In genomic region chr11:103765556-103766011, GRCm38 (mm10) we compare ENCODE assay signal across 13 mouse cellular contexts. TPM values are rescaled to one million over a fixed set of nuclear protein-coding genes. Genes with fewer than 3 reads are reported as not detected.
DNase-seq lines count a peak whose midpoint lies in the region; ATAC-seq lines count a peak whose summit lies in the region.
"Had no signal": no experiment of that assay in that cellular context is flagged by ENCODE, and none has a peak within 500 bp of the region (broad histone marks: within the 10 kb centered on the region; RNA-seq: fewer than 3 reads in every experiment).

No protein-coding gene starts in this region.

- H3K9me3 ChIP-seq in embryonic facial prominence, embryonic 10.5 days = 0 out of 2 replicates have a peak, but pooled peaks cover 2% of the 10 kb centered on the region
- H3K9me3 ChIP-seq in hindbrain, embryonic 10.5 days = no peaks in the 10 kb centered on the region
- H3K9me3 ChIP-seq in midbrain, embryonic 13.5 days = no peaks in the 10 kb centered on the region

- no peak for DNase-seq in embryonic facial prominence, embryonic 10.5 days (ENCODE audit: low spot score)
- DNase-seq in hindbrain, embryonic 10.5 days (ENCODE audit: low spot score) = peak; percentile 62
- peak; percentile 38 for DNase-seq in retina, postnatal 1 day
- DNase-seq in frontal cortex, postnatal 14 days (ENCODE audit: low spot score in 2 of 2) = no peak
- no peak for DNase-seq in cerebellum, adult 18-20 months
- no peak for DNase-seq in spleen, postnatal 36 days (ENCODE audit: low spot score in 2 of 2)
- DNase-seq: adrenal gland, postnatal 14 days; kidney, postnatal 36 days; liver had no signal

- WGBS in embryonic facial prominence, embryonic 10.5 days = 12% methylated on average over 6 of the region's 6 CpGs
- 1% methylated on average over 6 of the region's 6 CpGs for WGBS in hindbrain, embryonic 10.5 days
- 3% methylated on average over 6 of the region's 6 CpGs for WGBS in midbrain, embryonic 13.5 days

- H3K27ac ChIP-seq in embryonic facial prominence, embryonic 10.5 days (replicated peaks) = peak overlapping the region; percentile 24; the same call in 1 of the 2 replicates
- H3K27ac ChIP-seq in hindbrain, embryonic 10.5 days = peak overlapping the region; percentile 77
- peak overlapping the region; percentile 53; the same call in 1 of the 2 replicates for H3K27ac ChIP-seq in midbrain, embryonic 13.5 days

- H3K27me3 ChIP-seq in embryonic facial prominence, embryonic 10.5 days (replicated peaks; ENCODE audit: low read depth, poor library complexity, severe bottlenecking) = peaks cover 81% of the 10 kb centered on the region
- H3K27me3 ChIP-seq in hindbrain, embryonic 10.5 days (ENCODE audit: insufficient read depth, poor library complexity, severe bottlenecking) = peaks cover 66% of the 10 kb centered on the region
- peaks cover 44% of the 10 kb centered on the region for H3K27me3 ChIP-seq in midbrain, embryonic 13.5 days

- H3K4me2 ChIP-seq in midbrain, embryonic 13.5 days (replicated peaks) = 0 out of 2 replicates have a peak overlapping the region, but pooled peaks have one; percentile 13

- H3K9ac ChIP-seq in midbrain, embryonic 13.5 days (replicated peaks) = no peak overlapping the region; the same call in 1 of the 2 replicates

- H3K4me1 ChIP-seq in embryonic facial prominence, embryonic 10.5 days = peaks cover 18% of the 10 kb centered on the region
- peaks cover 54% of the 10 kb centered on the region for H3K4me1 ChIP-seq in hindbrain, embryonic 10.5 days (replicated peaks)
- H3K4me1 ChIP-seq in midbrain, embryonic 13.5 days (replicated peaks) = peaks cover 31% of the 10 kb centered on the region

- no peaks in the 10 kb centered on the region for H3K36me3 ChIP-seq in embryonic facial prominence, embryonic 10.5 days (replicated peaks)
- H3K36me3 ChIP-seq in hindbrain, embryonic 10.5 days = no peaks in the 10 kb centered on the region
- no peaks in the 10 kb centered on the region for H3K36me3 ChIP-seq in midbrain, embryonic 13.5 days

- peak; percentile 79 for ATAC-seq in midbrain, embryonic 13.5 days

- H3K4me3 ChIP-seq in embryonic facial prominence, embryonic 10.5 days = no peak overlapping the region
- H3K4me3 ChIP-seq in hindbrain, embryonic 10.5 days = no peak overlapping the region
- no peak overlapping the region for H3K4me3 ChIP-seq in midbrain, embryonic 13.5 days (replicated peaks)

RNA-seq across cellular contexts. Expression of gene Wnt3, which starts 8.4 kb away (rescaled TPM):
- 3.7 and 4.3 TPM in 2 replicates for polyA plus RNA-seq in embryonic facial prominence, embryonic 10.5 days (2016; fragmentation: Nextera tagmentation; extraction: Ambion mirVana)
- 11.2 and 12.3 TPM in 2 replicates for polyA plus RNA-seq in hindbrain, embryonic 10.5 days (2016; fragmentation: Nextera tagmentation; extraction: Ambion mirVana)
- 15.7 and 18.6 TPM in 2 replicates for polyA plus RNA-seq in midbrain, embryonic 13.5 days (2015; fragmentation: Nextera tagmentation; extraction: Ambion mirVana)
- polyA plus RNA-seq: heart, embryonic 16.5 days had no signal

RNA-seq across cellular contexts. Expression of gene Wnt9b, which starts 16.0 kb away (rescaled TPM):
- 4.5 and 5.3 TPM in 2 replicates for polyA plus RNA-seq in embryonic facial prominence, embryonic 10.5 days (2016; fragmentation: Nextera tagmentation; extraction: Ambion mirVana)
- 0.60 and 1.0 TPM in 2 replicates for polyA plus RNA-seq in hindbrain, embryonic 10.5 days (2016; fragmentation: Nextera tagmentation; extraction: Ambion mirVana)
- polyA plus RNA-seq in midbrain, embryonic 13.5 days (2015; fragmentation: Nextera tagmentation; extraction: Ambion mirVana) = 0.50 and 0.52 TPM in 2 replicates
- polyA plus RNA-seq: intestine, embryonic 14.5 days; lung, embryonic 16.5 days had no signal

Comparison
In these comparisons a context has a peak if more than half of its experiments do, and no peak if none do; other contexts are left out.
1. DNase-seq: peak in hindbrain, embryonic 10.5 days (single experiment) and retina, postnatal 1 day (single experiment); none in embryonic facial prominence, embryonic 10.5 days (single experiment), frontal cortex, postnatal 14 days (0 of 2), cerebellum, adult 18-20 months (0 of 2) and spleen, postnatal 36 days (0 of 2).
2. H3K27ac ChIP-seq: peak in every context shown above with its lines; median percentile 77 in hindbrain, embryonic 10.5 days; 53 in midbrain, embryonic 13.5 days; 24 in embryonic facial prominence, embryonic 10.5 days.